Mouse (Mus musculus) NIH3T3 (cell line): Measurements from ENCODE around the gene Wbp1l.

Experiments used
- DNase-seq: peaks from one replicate; pipeline ENCODE4 v3.0.0-alpha.2; 2012; ENCODE audit warnings: low read depth

Wbp1l gene

GRCm38 (mm10) chr19:46661511-46661910 is 62.6 kb downstream of the Wbp1l start:
- DNase-seq: no peak

DNA sequence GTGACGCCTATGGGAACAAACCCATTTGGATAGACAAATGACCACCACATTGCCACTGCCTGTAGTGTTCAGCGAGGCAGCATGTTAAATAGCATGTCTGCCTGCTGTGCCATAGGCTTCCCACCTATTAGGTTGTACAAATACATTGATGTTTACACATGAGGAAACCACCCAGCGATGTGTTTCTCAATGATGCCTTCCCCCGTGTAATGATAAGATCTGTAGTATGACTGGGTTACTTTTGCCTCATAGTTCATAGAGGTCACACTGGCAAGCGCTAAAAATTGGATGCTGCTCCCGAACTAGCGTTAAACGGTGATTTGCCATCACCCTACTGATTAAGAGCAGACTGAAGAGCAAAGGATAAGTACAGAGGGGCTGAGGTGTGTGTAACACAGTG is 63.3 kb downstream of the Wbp1l start:
- DNase-seq: peak; percentile 48

- DNase-seq: no peak
These were observed 63.9 kb downstream of the Wbp1l start for GRCm38 (mm10) chr19:46662784-46663183.

- DNase-seq: peak; percentile 50
These were observed 66.6 kb downstream of the Wbp1l start for GRCm38 (mm10) chr19:46665474-46665873.

- no peak for DNase-seq
These were observed 68.4 kb downstream of the Wbp1l start for GRCm38 (mm10) chr19:46667300-46667699.

- DNase-seq: no peak
These were observed 69.4 kb downstream of the Wbp1l start for GRCm38 (mm10) chr19:46668263-46668662.

DNA sequence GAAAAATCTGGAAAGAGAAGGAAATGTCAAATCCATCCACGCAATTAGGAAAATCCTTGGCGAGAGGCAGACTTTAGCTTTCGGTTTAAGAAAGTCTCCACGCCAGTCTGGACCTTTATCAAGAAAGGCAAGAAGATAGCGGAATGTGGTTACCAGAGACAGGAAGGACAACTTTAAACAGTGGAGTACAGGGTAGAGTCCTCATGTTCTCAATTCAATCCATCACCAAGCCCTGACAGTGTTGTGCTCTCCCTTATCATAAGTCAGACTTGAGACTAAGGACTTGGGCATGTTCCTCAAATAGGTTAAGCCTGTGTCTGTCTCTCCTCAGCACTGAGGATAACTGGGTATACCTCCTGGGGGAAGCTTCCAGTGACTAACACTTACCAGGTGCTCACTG is 70.9 kb downstream of the Wbp1l start:
- DNase-seq: no peak

DNA sequence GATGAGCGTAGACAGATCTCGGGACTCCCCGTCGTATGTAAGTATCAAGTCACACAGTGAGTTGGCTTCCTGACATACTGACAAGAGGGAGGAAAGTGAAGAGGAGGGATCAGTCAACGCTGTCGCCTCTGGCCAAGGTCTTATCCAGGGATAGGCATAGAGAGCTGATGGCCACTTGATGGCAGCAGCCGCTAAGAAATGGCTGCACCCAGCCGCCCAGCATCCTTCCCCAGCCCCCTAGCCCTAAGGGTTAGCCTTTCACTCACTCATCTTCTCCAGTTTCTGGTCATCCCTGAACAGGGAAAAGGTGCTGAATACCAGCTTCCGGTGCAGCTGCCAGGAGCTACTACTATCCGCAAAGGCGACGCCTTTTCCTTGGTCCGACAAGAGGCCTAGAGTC is 71.8 kb downstream of the Wbp1l start:
- DNase-seq: peak; percentile 84

- DNase-seq: peak; percentile 29
These were observed 74.0 kb downstream of the Wbp1l start, which contains the start of gene Cyp17a1 for GRCm38 (mm10) chr19:46672766-46673418. Gene Cyp17a1, minus strand, starts transcription at chr19:46673172.

GRCm38 (mm10) chr19:46675641-46676040 is 76.8 kb downstream of the Wbp1l start:
- no peak for DNase-seq

GRCm38 (mm10) chr19:46679720-46680383 is 81.0 kb downstream of the Wbp1l start:
- DNase-seq: no peak

DNA sequence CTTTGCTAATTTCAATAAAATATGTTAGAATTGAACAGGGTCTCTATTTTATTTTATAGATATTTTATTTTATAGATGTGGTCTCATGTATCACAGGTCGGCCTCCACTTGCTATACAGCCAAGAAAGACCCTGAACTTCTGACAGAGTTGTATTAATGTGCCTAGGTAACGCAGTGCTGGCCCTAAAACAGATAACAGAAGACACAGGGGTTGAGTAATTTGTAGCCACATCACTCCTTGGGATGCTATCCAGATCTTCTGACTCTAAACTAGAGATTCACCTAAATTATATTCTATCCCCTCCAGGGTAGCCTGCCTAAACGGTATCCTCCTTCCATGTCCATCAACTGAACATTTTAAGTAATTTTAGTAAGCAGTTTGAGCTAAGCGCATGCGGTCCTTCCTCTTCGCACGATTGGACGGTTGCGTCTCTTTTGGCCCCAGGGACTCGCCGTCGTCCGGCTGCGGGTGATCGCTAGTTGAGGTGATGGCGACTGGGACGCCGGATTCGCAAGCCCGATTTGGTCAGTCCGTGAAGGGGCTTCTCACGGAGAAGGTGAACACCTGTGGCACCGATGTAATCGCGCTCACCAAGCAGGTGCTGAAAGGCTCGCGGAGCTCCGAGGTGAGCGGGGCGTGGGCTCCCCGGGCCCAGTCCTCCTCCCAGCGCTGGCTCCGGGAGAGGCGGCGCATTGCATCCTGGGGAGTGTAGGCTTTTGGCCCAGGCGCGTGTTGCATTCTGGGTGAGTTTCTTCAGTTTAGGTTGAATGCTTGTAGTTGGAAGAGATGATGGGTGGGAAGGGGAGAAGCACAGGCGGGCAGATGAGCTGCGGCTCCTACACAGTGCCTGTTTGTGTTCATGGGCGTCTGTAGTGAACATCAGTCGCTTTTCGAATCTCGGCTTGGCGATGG is 90.8 kb downstream of the Wbp1l start, which contains the start of gene Borcs7:
Gene Borcs7 (plus strand): TSS at position 447 of the 913 bp plus-strand sequence.
- peak; percentile 92 for DNase-seq

GRCm38 (mm10) chr19:46690387-46690786 is 91.5 kb downstream of the Wbp1l start:
- no peak for DNase-seq

- no peak for DNase-seq
These were observed 92.2 kb downstream of the Wbp1l start for GRCm38 (mm10) chr19:46691078-46691477.

- peak; percentile 56 for DNase-seq
These were observed 94.3 kb downstream of the Wbp1l start for GRCm38 (mm10) chr19:46693146-46693545.

- DNase-seq: no peak
These were observed 97.6 kb downstream of the Wbp1l start for GRCm38 (mm10) chr19:46696482-46696881.

GRCm38 (mm10) chr19:46696943-46697342 is 98.1 kb downstream of the Wbp1l start:
- no peak for DNase-seq

DNA sequence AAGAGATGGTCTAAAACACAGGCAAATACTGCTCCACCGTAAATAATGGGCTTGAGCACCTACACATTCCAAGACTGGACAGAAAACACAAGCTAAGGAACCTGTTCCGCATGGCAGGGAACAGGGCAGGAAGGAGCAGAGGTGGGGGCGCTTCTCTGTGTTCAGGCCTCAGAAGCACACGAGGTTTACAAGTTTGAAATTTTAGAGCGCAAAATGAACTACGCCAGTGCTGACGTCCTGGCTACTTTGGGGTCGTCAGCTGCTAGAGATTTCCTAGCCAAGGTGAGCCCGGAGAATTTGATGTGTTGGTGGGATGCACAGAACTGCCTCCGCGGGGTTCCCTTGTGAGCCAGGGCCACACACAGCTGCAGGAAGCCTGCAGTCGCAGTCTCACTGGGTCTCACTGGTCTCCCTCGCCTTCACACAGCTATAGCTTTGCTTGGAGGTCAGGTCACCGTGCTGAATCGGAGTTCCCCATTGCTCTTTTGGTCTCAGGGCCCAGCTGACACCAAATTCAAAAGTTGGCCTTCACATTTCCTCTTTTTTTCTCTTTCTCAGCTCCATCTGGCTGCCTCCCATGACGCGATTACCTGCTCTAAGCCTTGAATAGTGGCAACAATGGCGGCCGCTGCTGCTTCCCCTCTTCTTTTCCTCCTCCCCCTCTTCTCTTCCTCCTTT is 99.1 kb downstream of the Wbp1l start:
- no peak for DNase-seq

GRCm38 (mm10) chr19:46699011-46699481 is 100.2 kb downstream of the Wbp1l start:
- DNase-seq: peak; percentile 64

- DNase-seq: no peak
These were observed 102.3 kb downstream of the Wbp1l start for GRCm38 (mm10) chr19:46701156-46701555.

- DNase-seq: no peak
These were observed 107.1 kb downstream of the Wbp1l start for GRCm38 (mm10) chr19:46705779-46706495.
